Mouse (Mus musculus): ENCODE measurements at regions not wholly inside any gene's neighbourhood (a gene's known extent, or its start where the extent isn't known, plus 50 kb on each side); places are given as distances from the start of the nearest gene placed in this dataset.

GRCm38 (mm10) chr12:28158786-28159185, 393.4 kb downstream of the Dcdc2c start:
- Histone ChIP-seq H3K4me1 (replicated peaks; ENCODE audit: control insufficient read depth, insufficient read depth, low read length) (no peaks in the 10 kb centered on the region), H3K4me2 (ENCODE audit: low read length) (no peak overlapping the region), H3K9me3 (ENCODE audit: control insufficient read depth, low read length) (no peaks in the 10 kb centered on the region), H3K36me3 (ENCODE audit: control insufficient read depth, insufficient read depth, low read length) (no peaks in the 10 kb centered on the region), H3K9ac (ENCODE audit: low read length) (no peak overlapping the region), H3K27me3 (replicated peaks; ENCODE audit: control insufficient read depth, insufficient read depth, low read length) (no peaks in the 10 kb centered on the region), H3K27ac (ENCODE audit: low read depth) (no peak overlapping the region), H3K4me3 (ENCODE audit: low read depth, low read length) (no peak overlapping the region)
- 97% methylated on average over 1 of the region's 1 CpGs for WGBS
- ATAC-seq (replicated peaks; ENCODE audit: low FRiP score, low TSS enrichment, low read depth) = no peak
- DNase-seq (ENCODE audit: low spot score) = no peak

GRCm38 (mm10) chr12:28150759-28151158, 401.4 kb downstream of the Dcdc2c start:
- DNase-seq (ENCODE audit: low spot score) (no peak), ATAC-seq (replicated peaks; ENCODE audit: low FRiP score, low TSS enrichment, low read depth) (no peak)
- no peaks in the 10 kb centered on the region for H3K4me1 ChIP-seq (replicated peaks; ENCODE audit: control insufficient read depth, insufficient read depth, low read length)
- 70% methylated on average over 4 of the region's 4 CpGs for WGBS
- H3K9me3 ChIP-seq (ENCODE audit: control insufficient read depth, low read length) = no peaks in the 10 kb centered on the region
- H3K27me3 ChIP-seq (replicated peaks; ENCODE audit: control insufficient read depth, insufficient read depth, low read length) = no peaks in the 10 kb centered on the region
- H3K4me3 ChIP-seq (ENCODE audit: low read depth, low read length) = no peak overlapping the region
- H3K4me2 ChIP-seq (ENCODE audit: low read length) = no peak overlapping the region
- no peaks in the 10 kb centered on the region for H3K36me3 ChIP-seq (ENCODE audit: control insufficient read depth, insufficient read depth, low read length)
- H3K9ac ChIP-seq (ENCODE audit: low read length) = no peak overlapping the region
- H3K27ac ChIP-seq (ENCODE audit: low read depth) = no peak overlapping the region

- H3K4me2 ChIP-seq (ENCODE audit: low read length) = no peak overlapping the region
- H3K9ac ChIP-seq (ENCODE audit: low read length) = no peak overlapping the region
- DNase-seq (ENCODE audit: low spot score) (no peak), ATAC-seq (replicated peaks; ENCODE audit: low FRiP score, low TSS enrichment, low read depth) (no peak)
- no peaks in the 10 kb centered on the region for H3K9me3 ChIP-seq (ENCODE audit: control insufficient read depth, low read length)
- H3K4me1 ChIP-seq (replicated peaks; ENCODE audit: control insufficient read depth, insufficient read depth, low read length) = no peaks in the 10 kb centered on the region
- H3K4me3 ChIP-seq (ENCODE audit: low read depth, low read length) = no peak overlapping the region
- no peaks in the 10 kb centered on the region for H3K36me3 ChIP-seq (ENCODE audit: control insufficient read depth, insufficient read depth, low read length)
- WGBS = 78% methylated on average over 4 of the region's 4 CpGs
- H3K27ac ChIP-seq (ENCODE audit: low read depth) = no peak overlapping the region
- H3K27me3 ChIP-seq (replicated peaks; ENCODE audit: control insufficient read depth, insufficient read depth, low read length) = no peaks in the 10 kb centered on the region
These were observed 416.2 kb downstream of the Dcdc2c start for GRCm38 (mm10) chr12:28135810-28136592.

GRCm38 (mm10) chr12:28122766-28123165, 429.4 kb downstream of the Dcdc2c start:
- no peak overlapping the region for H3K4me2 ChIP-seq (ENCODE audit: low read length)
- no peak overlapping the region for H3K27ac ChIP-seq (ENCODE audit: low read depth)
- no peaks in the 10 kb centered on the region for H3K27me3 ChIP-seq (replicated peaks; ENCODE audit: control insufficient read depth, insufficient read depth, low read length)
- no peak for DNase-seq (ENCODE audit: low spot score)
- H3K4me1 ChIP-seq (replicated peaks; ENCODE audit: control insufficient read depth, insufficient read depth, low read length) = no peaks in the 10 kb centered on the region
- no peak overlapping the region for H3K4me3 ChIP-seq (ENCODE audit: low read depth, low read length)
- no peak overlapping the region for H3K9ac ChIP-seq (ENCODE audit: low read length)
- no peak for ATAC-seq (replicated peaks; ENCODE audit: low FRiP score, low TSS enrichment, low read depth)
- no peaks in the 10 kb centered on the region for H3K36me3 ChIP-seq (ENCODE audit: control insufficient read depth, insufficient read depth, low read length)
- 34% methylated on average over 9 of the region's 9 CpGs for WGBS
- H3K9me3 ChIP-seq (ENCODE audit: control insufficient read depth, low read length) = no peaks in the 10 kb centered on the region

GRCm38 (mm10) chr12:28120106-28120505, 432.1 kb downstream of the Dcdc2c start:
- H3K27me3 ChIP-seq (replicated peaks; ENCODE audit: control insufficient read depth, insufficient read depth, low read length) = no peaks in the 10 kb centered on the region
- H3K4me2 ChIP-seq (ENCODE audit: low read length) = no peak overlapping the region
- no peak overlapping the region for H3K9ac ChIP-seq (ENCODE audit: low read length)
- no peaks in the 10 kb centered on the region for H3K36me3 ChIP-seq (ENCODE audit: control insufficient read depth, insufficient read depth, low read length)
- H3K4me1 ChIP-seq (replicated peaks; ENCODE audit: control insufficient read depth, insufficient read depth, low read length) = no peaks in the 10 kb centered on the region
- ATAC-seq (replicated peaks; ENCODE audit: low FRiP score, low TSS enrichment, low read depth) = no peak
- H3K9me3 ChIP-seq (ENCODE audit: control insufficient read depth, low read length) = no peaks in the 10 kb centered on the region
- no peak overlapping the region for H3K4me3 ChIP-seq (ENCODE audit: low read depth, low read length)
- DNase-seq (ENCODE audit: low spot score) = no peak
- H3K27ac ChIP-seq (ENCODE audit: low read depth) = peak overlapping the region; percentile 20; the same call in 1 of the 2 replicates
- 30% methylated on average over 3 of the region's 3 CpGs for WGBS

- DNase-seq (ENCODE audit: low spot score) (no peak), ATAC-seq (replicated peaks; ENCODE audit: low FRiP score, low TSS enrichment, low read depth) (no peak)
- Histone ChIP-seq H3K27ac (ENCODE audit: low read depth) (no peak overlapping the region), H3K4me2 (ENCODE audit: low read length) (no peak overlapping the region), H3K4me3 (ENCODE audit: low read depth, low read length) (no peak overlapping the region), H3K4me1 (replicated peaks; ENCODE audit: control insufficient read depth, insufficient read depth, low read length) (no peaks in the 10 kb centered on the region), H3K36me3 (ENCODE audit: control insufficient read depth, insufficient read depth, low read length) (no peaks in the 10 kb centered on the region), H3K9me3 (ENCODE audit: control insufficient read depth, low read length) (no peaks in the 10 kb centered on the region), H3K9ac (ENCODE audit: low read length) (no peak overlapping the region), H3K27me3 (replicated peaks; ENCODE audit: control insufficient read depth, insufficient read depth, low read length) (no peaks in the 10 kb centered on the region)
- 74% methylated on average over 6 of the region's 6 CpGs for WGBS
These were observed 461.5 kb downstream of the Dcdc2c start for GRCm38 (mm10) chr12:28090673-28091072.

GRCm38 (mm10) chr12:28085460-28085859, 466.7 kb downstream of the Dcdc2c start:
- no peak overlapping the region for H3K9ac ChIP-seq (ENCODE audit: low read length)
- no peak overlapping the region for H3K4me3 ChIP-seq (ENCODE audit: low read depth, low read length)
- no peak overlapping the region for H3K27ac ChIP-seq (ENCODE audit: low read depth)
- 84% methylated on average over 4 of the region's 4 CpGs for WGBS
- H3K9me3 ChIP-seq (ENCODE audit: control insufficient read depth, low read length) = no peaks in the 10 kb centered on the region
- ATAC-seq (replicated peaks; ENCODE audit: low FRiP score, low TSS enrichment, low read depth) (no peak), DNase-seq (ENCODE audit: low spot score) (no peak)
- H3K4me2 ChIP-seq (ENCODE audit: low read length) = no peak overlapping the region
- no peaks in the 10 kb centered on the region for H3K4me1 ChIP-seq (replicated peaks; ENCODE audit: control insufficient read depth, insufficient read depth, low read length)
- H3K36me3 ChIP-seq (ENCODE audit: control insufficient read depth, insufficient read depth, low read length) = no peaks in the 10 kb centered on the region
- no peaks in the 10 kb centered on the region for H3K27me3 ChIP-seq (replicated peaks; ENCODE audit: control insufficient read depth, insufficient read depth, low read length)

GRCm38 (mm10) chr12:28076606-28077005, 475.6 kb downstream of the Dcdc2c start:
- no peak for DNase-seq (ENCODE audit: low spot score)
- Histone ChIP-seq H3K9ac (ENCODE audit: low read length) (no peak overlapping the region), H3K36me3 (ENCODE audit: control insufficient read depth, insufficient read depth, low read length) (no peaks in the 10 kb centered on the region), H3K27ac (ENCODE audit: low read depth) (no peak overlapping the region), H3K4me1 (replicated peaks; ENCODE audit: control insufficient read depth, insufficient read depth, low read length) (no peaks in the 10 kb centered on the region), H3K4me3 (ENCODE audit: low read depth, low read length) (no peak overlapping the region), H3K27me3 (replicated peaks; ENCODE audit: control insufficient read depth, insufficient read depth, low read length) (no peaks in the 10 kb centered on the region), H3K9me3 (ENCODE audit: control insufficient read depth, low read length) (no peaks in the 10 kb centered on the region), H3K4me2 (ENCODE audit: low read length) (no peak overlapping the region)
- 90% methylated on average over 3 of the region's 3 CpGs for WGBS
- ATAC-seq (replicated peaks; ENCODE audit: low FRiP score, low TSS enrichment, low read depth) = no peak

- no peak overlapping the region for H3K9ac ChIP-seq (ENCODE audit: low read length)
- H3K27me3 ChIP-seq (replicated peaks; ENCODE audit: control insufficient read depth, insufficient read depth, low read length) = no peaks in the 10 kb centered on the region
- DNase-seq (ENCODE audit: low spot score) (no peak), ATAC-seq (replicated peaks; ENCODE audit: low FRiP score, low TSS enrichment, low read depth) (no peak)
- H3K4me1 ChIP-seq (replicated peaks; ENCODE audit: control insufficient read depth, insufficient read depth, low read length) = no peaks in the 10 kb centered on the region
- no peaks in the 10 kb centered on the region for H3K36me3 ChIP-seq (ENCODE audit: control insufficient read depth, insufficient read depth, low read length)
- no peak overlapping the region for H3K4me3 ChIP-seq (ENCODE audit: low read depth, low read length)
- no peak overlapping the region for H3K4me2 ChIP-seq (ENCODE audit: low read length)
- H3K9me3 ChIP-seq (ENCODE audit: control insufficient read depth, low read length) = no peaks in the 10 kb centered on the region
- no peak overlapping the region for H3K27ac ChIP-seq (ENCODE audit: low read depth)
- 63% methylated on average over 2 of the region's 2 CpGs for WGBS
These were observed 483.6 kb downstream of the Dcdc2c start for GRCm38 (mm10) chr12:28068584-28068983.

Data from intestine, embryonic 14.5 days (tissue).